Mouse (Mus musculus): ENCODE results near the gene Tmem151b. TPM values are rescaled to one million over a fixed set of nuclear protein-coding genes. Genes with fewer than 3 reads are reported as not detected.

Tmem151b gene
- 8.2 and 9.1 TPM in 2 replicates for polyA plus RNA-seq (2014; fragmentation: Nextera tagmentation; extraction: Ambion mirVana)

- under 1% methylated on average over 12 of the region's 29 CpGs for WGBS
- no peaks in the 10 kb centered on the region for H3K36me3 ChIP-seq (ENCODE audit: control insufficient read depth, insufficient read depth, low read length)
- peak within 1 kb of the TSS; percentile 80 for H3K4me2 ChIP-seq (ENCODE audit: low read depth, low read length, severe bottlenecking)
- H3K4me3 ChIP-seq (ENCODE audit: low read depth, low read length): peak within 1 kb of the TSS; percentile 90
- H3K9me3 ChIP-seq (ENCODE audit: control insufficient read depth, low read length): no peaks in the 10 kb centered on the region
- peaks cover 31% of the 10 kb centered on the region for H3K27me3 ChIP-seq (ENCODE audit: control insufficient read depth, insufficient read depth, low read length)
- peak within 1 kb of the TSS; percentile 85 for H3K27ac ChIP-seq (ENCODE audit: low read depth, low read length)
- peak; percentile 45 for ATAC-seq (replicated peaks; ENCODE audit: low FRiP score)
- peaks cover 14% of the 10 kb centered on the region for H3K4me1 ChIP-seq (replicated peaks; ENCODE audit: control insufficient read depth, insufficient read depth, low read length)
- peak; percentile 91 for DNase-seq (ENCODE audit: low spot score)
- H3K9ac ChIP-seq (ENCODE audit: low read length): peak within 1 kb of the TSS; percentile 96
Observed at GRCm38 (mm10) chr17:45549617-45550181, at the start of gene Tmem151b. Gene Tmem151b, minus strand, starts transcription at chr17:45549677.

- ATAC-seq (replicated peaks; ENCODE audit: low FRiP score) (no peak), DNase-seq (ENCODE audit: low spot score) (no peak)
- peaks cover 32% of the 10 kb centered on the region for H3K27me3 ChIP-seq (ENCODE audit: control insufficient read depth, insufficient read depth, low read length)
Observed at GRCm38 (mm10) chr17:45598891-45599290, 49.4 kb upstream of the Tmem151b start.

GRCm38 (mm10) chr17:45598376-45598775 lies 48.9 kb upstream of the Tmem151b start:
- H3K9ac ChIP-seq (ENCODE audit: low read length): no peak overlapping the region
- H3K36me3 ChIP-seq (ENCODE audit: control insufficient read depth, insufficient read depth, low read length): no peaks in the 10 kb centered on the region
- H3K27me3 ChIP-seq (ENCODE audit: control insufficient read depth, insufficient read depth, low read length): peaks cover 36% of the 10 kb centered on the region
- WGBS: 86% methylated on average over 2 of the region's 2 CpGs
- no peak overlapping the region for H3K4me2 ChIP-seq (ENCODE audit: low read depth, low read length, severe bottlenecking)
- no peaks in the 10 kb centered on the region for H3K9me3 ChIP-seq (ENCODE audit: control insufficient read depth, low read length)
- no peak overlapping the region for H3K4me3 ChIP-seq (ENCODE audit: low read depth, low read length)
- no peak overlapping the region for H3K27ac ChIP-seq (ENCODE audit: low read depth, low read length)
- peaks cover 18% of the 10 kb centered on the region for H3K4me1 ChIP-seq (replicated peaks; ENCODE audit: control insufficient read depth, insufficient read depth, low read length)
- no peak for ATAC-seq (replicated peaks; ENCODE audit: low FRiP score)
- DNase-seq (ENCODE audit: low spot score): no peak

More at GRCm38 (mm10) chr17:45598891-45599290, 49.4 kb upstream of the Tmem151b start:
- Histone ChIP-seq H3K9me3 (ENCODE audit: control insufficient read depth, low read length) (no peaks in the 10 kb centered on the region), H3K36me3 (ENCODE audit: control insufficient read depth, insufficient read depth, low read length) (no peaks in the 10 kb centered on the region), H3K27ac (ENCODE audit: low read depth, low read length) (no peak overlapping the region), H3K9ac (ENCODE audit: low read length) (no peak overlapping the region; the same call in 1 of the 2 replicates), H3K4me3 (ENCODE audit: low read depth, low read length) (peak overlapping the region; percentile 33; the same call in 1 of the 2 replicates), H3K4me2 (ENCODE audit: low read depth, low read length, severe bottlenecking) (peak overlapping the region; percentile 80; the same call in 1 of the 2 replicates), H3K4me1 (replicated peaks; ENCODE audit: control insufficient read depth, insufficient read depth, low read length) (peaks cover 18% of the 10 kb centered on the region)
- WGBS: 46% methylated on average over 3 of the region's 3 CpGs

GRCm38 (mm10) chr17:45597787-45598186 lies 48.3 kb upstream of the Tmem151b start:
- ATAC-seq (replicated peaks; ENCODE audit: low FRiP score): no peak
- peaks cover 18% of the 10 kb centered on the region for H3K4me1 ChIP-seq (replicated peaks; ENCODE audit: control insufficient read depth, insufficient read depth, low read length)
- WGBS: 51% methylated on average over 3 of the region's 3 CpGs

GRCm38 (mm10) chr17:45596631-45597396 lies 47.3 kb upstream of the Tmem151b start:
- Histone ChIP-seq H3K4me1 (replicated peaks; ENCODE audit: control insufficient read depth, insufficient read depth, low read length) (peaks cover 18% of the 10 kb centered on the region), H3K9me3 (ENCODE audit: control insufficient read depth, low read length) (no peaks in the 10 kb centered on the region), H3K4me2 (ENCODE audit: low read depth, low read length, severe bottlenecking) (no peak overlapping the region), H3K36me3 (ENCODE audit: control insufficient read depth, insufficient read depth, low read length) (no peaks in the 10 kb centered on the region), H3K4me3 (ENCODE audit: low read depth, low read length) (no peak overlapping the region), H3K9ac (ENCODE audit: low read length) (no peak overlapping the region), H3K27me3 (ENCODE audit: control insufficient read depth, insufficient read depth, low read length) (peaks cover 36% of the 10 kb centered on the region), H3K27ac (ENCODE audit: low read depth, low read length) (peak overlapping the region; percentile 25; the same call in 1 of the 2 replicates)
- WGBS: 25% methylated on average over 11 of the region's 11 CpGs
- ATAC-seq (replicated peaks; ENCODE audit: low FRiP score) (0 out of 2 replicates have a peak, but pooled peaks have one; percentile 28), DNase-seq (ENCODE audit: low spot score) (peak; percentile 77)

More at GRCm38 (mm10) chr17:45597787-45598186, 48.3 kb upstream of the Tmem151b start:
- Histone ChIP-seq H3K27me3 (ENCODE audit: control insufficient read depth, insufficient read depth, low read length) (peaks cover 36% of the 10 kb centered on the region), H3K36me3 (ENCODE audit: control insufficient read depth, insufficient read depth, low read length) (no peaks in the 10 kb centered on the region), H3K9me3 (ENCODE audit: control insufficient read depth, low read length) (no peaks in the 10 kb centered on the region), H3K4me3 (ENCODE audit: low read depth, low read length) (no peak overlapping the region), H3K27ac (ENCODE audit: low read depth, low read length) (no peak overlapping the region), H3K9ac (ENCODE audit: low read length) (no peak overlapping the region), H3K4me2 (ENCODE audit: low read depth, low read length, severe bottlenecking) (no peak overlapping the region)
- DNase-seq (ENCODE audit: low spot score): peak; percentile 55

GRCm38 (mm10) chr17:45595736-45596390 lies 46.4 kb upstream of the Tmem151b start:
- Histone ChIP-seq H3K27ac (ENCODE audit: low read depth, low read length) (no peak overlapping the region), H3K27me3 (ENCODE audit: control insufficient read depth, insufficient read depth, low read length) (peaks cover 28% of the 10 kb centered on the region), H3K9me3 (ENCODE audit: control insufficient read depth, low read length) (no peaks in the 10 kb centered on the region), H3K4me2 (ENCODE audit: low read depth, low read length, severe bottlenecking) (peak overlapping the region; percentile 98), H3K4me1 (replicated peaks; ENCODE audit: control insufficient read depth, insufficient read depth, low read length) (peaks cover 18% of the 10 kb centered on the region), H3K36me3 (ENCODE audit: control insufficient read depth, insufficient read depth, low read length) (no peaks in the 10 kb centered on the region), H3K4me3 (ENCODE audit: low read depth, low read length) (peak overlapping the region; percentile 49), H3K9ac (ENCODE audit: low read length) (peak overlapping the region; percentile 61)
- no peak; the same call in 1 of the 2 replicates for ATAC-seq (replicated peaks; ENCODE audit: low FRiP score)
- 3% methylated on average over 23 of the region's 23 CpGs for WGBS
- no peak for DNase-seq (ENCODE audit: low spot score)

- WGBS: 1% methylated on average over 58 of the region's 58 CpGs
- H3K4me3 ChIP-seq (ENCODE audit: low read depth, low read length): peak overlapping the region; percentile 49
- H3K27me3 ChIP-seq (ENCODE audit: control insufficient read depth, insufficient read depth, low read length): peaks cover 22% of the 10 kb centered on the region
- H3K9ac ChIP-seq (ENCODE audit: low read length): peak overlapping the region; percentile 61
- H3K36me3 ChIP-seq (ENCODE audit: control insufficient read depth, insufficient read depth, low read length): no peaks in the 10 kb centered on the region
- DNase-seq (ENCODE audit: low spot score) (peak; percentile 89), ATAC-seq (replicated peaks; ENCODE audit: low FRiP score) (peak; percentile 82)
- no peaks in the 10 kb centered on the region for H3K9me3 ChIP-seq (ENCODE audit: control insufficient read depth, low read length)
- peaks cover 18% of the 10 kb centered on the region for H3K4me1 ChIP-seq (replicated peaks; ENCODE audit: control insufficient read depth, insufficient read depth, low read length)
- H3K4me2 ChIP-seq (ENCODE audit: low read depth, low read length, severe bottlenecking): peak overlapping the region; percentile 98
- H3K27ac ChIP-seq (ENCODE audit: low read depth, low read length): no peak overlapping the region
Observed at GRCm38 (mm10) chr17:45594881-45595735, 45.6 kb upstream of the Tmem151b start.

- H3K9ac ChIP-seq (ENCODE audit: low read length): no peak overlapping the region; the same call in 1 of the 2 replicates
- peaks cover 14% of the 10 kb centered on the region for H3K4me1 ChIP-seq (replicated peaks; ENCODE audit: control insufficient read depth, insufficient read depth, low read length)
- peaks cover 19% of the 10 kb centered on the region for H3K27me3 ChIP-seq (ENCODE audit: control insufficient read depth, insufficient read depth, low read length)
Observed at GRCm38 (mm10) chr17:45594195-45594594, 44.7 kb upstream of the Tmem151b start.

More at GRCm38 (mm10) chr17:45594195-45594594, 44.7 kb upstream of the Tmem151b start:
- H3K4me2 ChIP-seq (ENCODE audit: low read depth, low read length, severe bottlenecking): peak overlapping the region; percentile 98
- no peaks in the 10 kb centered on the region for H3K9me3 ChIP-seq (ENCODE audit: control insufficient read depth, low read length)
- H3K36me3 ChIP-seq (ENCODE audit: control insufficient read depth, insufficient read depth, low read length): no peaks in the 10 kb centered on the region
- DNase-seq (ENCODE audit: low spot score): no peak
- ATAC-seq (replicated peaks; ENCODE audit: low FRiP score): no peak
- 52% methylated on average over 8 of the region's 8 CpGs for WGBS
- peak overlapping the region; percentile 49; the same call in 1 of the 2 replicates for H3K4me3 ChIP-seq (ENCODE audit: low read depth, low read length)
- no peak overlapping the region for H3K27ac ChIP-seq (ENCODE audit: low read depth, low read length)
